Mouse (Mus musculus) Patski (cell line): ENCODE results near the gene Wscd2. TPM values are rescaled to one million over a fixed set of nuclear protein-coding genes. Genes with fewer than 3 reads are reported as not detected.

ENCODE experiments used
- ATAC-seq: fragments of 100-300 bp; one replicate; pipeline ENCODE4 v1.8.0; 2021
- CTCF ChIA-PET: fragments of 350-600 bp; sonication (Branson Sonifier 250); formaldehyde crosslinking; loops from one replicate; lab custom pipeline; 2022; ENCODE audit warnings: inconsistent platforms; lab: Charles Lee
- POLR2A ChIA-PET: fragments of 350-600 bp; sonication (Branson Sonifier 250); formaldehyde crosslinking; loops from one replicate; lab custom pipeline; 2022; ENCODE audit warnings: antibody characterized with exemption, inconsistent platforms; lab: Charles Lee
- DNase-seq: peaks from one replicate; pipeline ENCODE4 v3.0.0-alpha.2; 2011; ENCODE audit warnings: low read depth, low spot score
- H3K27me3 ChIP-seq: fragments of 371-371 bp; one replicate; pipeline ENCODE4 v1.5.1; 2021
- CTCF ChIP-seq: fragments of 100-300 bp; IDR thresholded peaks from one replicate; pipeline ENCODE4 v1.5.1; 2021
- in situ Hi-C: fragments of 300-500 bp; cut with MboI; formaldehyde crosslinking; loops from 3 replicates; pipeline ENCODE4 v1.11.1; 2018; ENCODE audit warnings: low pct_unique_long_range_greater_than_20kb, mixed read lengths
- polyA plus RNA-seq: library from polyadenylated mRNA; unstranded; gene quantifications from one replicate; pipeline ENCODE4 v1.2.3, GENCODE M21; 2021

Wscd2 gene
- polyA plus RNA-seq: 0.28 TPM

DNA sequence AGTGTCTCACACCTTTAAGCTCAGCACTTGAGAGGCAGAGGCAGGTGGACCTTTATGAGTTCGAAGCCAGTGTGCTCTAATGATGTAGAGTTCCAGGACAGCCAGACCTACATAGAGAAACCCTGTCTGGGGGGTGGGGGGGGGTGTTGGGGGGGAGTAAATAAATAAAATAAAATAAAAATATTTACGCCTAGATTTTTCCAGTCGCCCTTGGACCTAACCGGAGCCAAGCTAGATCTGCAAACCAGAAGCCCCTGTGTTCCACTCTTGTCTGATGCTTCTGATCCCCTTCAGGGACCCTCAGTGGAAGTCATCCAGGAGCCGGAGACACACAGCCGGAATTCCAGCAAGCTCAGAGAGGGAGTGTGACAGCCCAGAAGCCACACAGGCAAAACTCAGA is at the start of gene Wscd2:
TSS of gene Wscd2 (plus strand) at position 301 of the 400 bp plus-strand sequence.
- no peak for TF ChIP-seq CTCF
- ATAC-seq: no peak
- ChIA-PET POLR2A (no interaction called here), CTCF (no interaction called here)
- H3K27me3 ChIP-seq: no peaks in the 10 kb centered on the region
- in situ Hi-C loops: no loop called here
- no peak for DNase-seq

DNA sequence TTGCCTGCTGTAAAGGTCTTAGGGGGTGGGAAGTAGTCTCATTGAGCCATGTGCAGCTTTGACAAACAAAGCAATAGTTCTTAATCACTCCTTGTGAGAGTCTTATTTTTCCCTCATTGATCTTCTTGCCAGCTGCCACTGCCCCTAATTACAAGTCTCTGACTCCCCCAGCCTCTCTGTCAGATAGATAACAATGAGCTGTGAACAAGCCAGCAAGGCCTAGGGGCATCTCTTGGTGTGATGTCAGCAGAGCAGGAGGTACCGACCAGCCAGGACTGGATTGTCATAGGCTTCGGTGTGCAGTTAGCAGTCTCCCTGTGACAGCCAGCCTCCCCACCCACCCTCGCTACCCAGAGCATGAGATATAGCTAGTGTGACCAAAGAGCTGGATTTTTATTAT is 48.0 kb upstream of the Wscd2 start:
- no peak for TF ChIP-seq CTCF
- in situ Hi-C loops: no loop called here
- peaks cover 8% of the 10 kb centered on the region for H3K27me3 ChIP-seq
- no peak for ATAC-seq
- ChIA-PET CTCF (no interaction called here), POLR2A (no interaction called here)
- DNase-seq: no peak

DNA sequence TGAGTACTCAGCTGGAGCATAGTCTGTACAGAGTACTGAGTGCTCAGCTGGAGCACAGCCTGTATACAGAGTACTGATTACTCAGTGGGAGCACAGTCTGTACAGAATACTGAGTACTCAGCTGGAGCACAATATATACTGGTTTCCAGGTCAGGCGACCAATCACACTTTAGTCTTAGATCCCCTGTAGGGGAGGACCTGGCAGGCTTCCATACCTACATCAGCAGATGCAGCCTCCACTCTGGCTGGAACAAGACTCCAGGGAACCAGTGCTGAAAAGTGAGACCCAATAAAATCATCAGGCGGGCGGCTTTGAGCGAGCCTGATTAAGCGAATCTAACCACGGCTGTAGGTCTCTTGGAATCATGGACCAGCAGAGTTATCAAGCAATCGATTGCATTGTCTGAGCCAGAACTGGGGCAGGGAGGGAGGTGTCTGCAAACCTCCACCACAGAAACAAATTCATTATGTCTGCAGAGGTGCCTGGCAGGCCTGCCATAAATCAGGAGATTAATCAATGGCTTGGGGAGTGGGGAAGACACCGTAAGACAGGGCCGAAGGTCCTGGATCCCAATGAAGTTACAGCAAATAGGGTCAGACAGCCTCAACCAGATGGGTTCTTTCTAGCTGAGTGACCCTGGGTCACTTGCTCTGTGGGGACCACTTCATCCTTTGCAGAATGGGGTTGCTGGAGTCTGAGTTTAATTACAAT is 42.0 kb upstream of the Wscd2 start:
- CTCF ChIA-PET: no interaction called here
- in situ Hi-C loops: no loop called here
- DNase-seq: no peak
- POLR2A ChIA-PET: no interaction called here
- no peak for TF ChIP-seq CTCF
- H3K27me3 ChIP-seq: no peaks in the 10 kb centered on the region
- no peak for ATAC-seq

DNA sequence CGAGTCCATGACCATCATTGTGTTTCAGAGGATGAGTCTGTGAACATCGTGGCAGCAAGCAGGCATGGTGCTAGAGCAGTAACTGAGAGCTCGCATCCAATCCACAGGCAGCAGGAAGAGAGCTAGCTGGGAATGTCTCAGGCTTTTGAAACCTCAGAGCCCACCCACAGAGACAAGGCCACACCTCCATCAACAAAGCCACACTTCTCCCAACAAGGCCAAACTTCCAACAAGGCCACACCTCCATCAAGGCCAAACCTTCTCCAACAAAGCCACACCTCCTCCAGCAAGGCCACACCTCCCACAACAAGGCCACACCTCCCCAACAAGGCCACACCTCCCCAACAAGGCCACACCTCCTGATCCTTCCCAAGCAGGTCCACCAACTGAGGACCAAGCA is 40.8 kb upstream of the Wscd2 start:
- ATAC-seq (no peak), DNase-seq (no peak)
- in situ Hi-C loops: no loop called here
- ChIA-PET POLR2A (no interaction called here), CTCF (no interaction called here)
- no peak for TF ChIP-seq CTCF
- no peaks in the 10 kb centered on the region for H3K27me3 ChIP-seq

DNA sequence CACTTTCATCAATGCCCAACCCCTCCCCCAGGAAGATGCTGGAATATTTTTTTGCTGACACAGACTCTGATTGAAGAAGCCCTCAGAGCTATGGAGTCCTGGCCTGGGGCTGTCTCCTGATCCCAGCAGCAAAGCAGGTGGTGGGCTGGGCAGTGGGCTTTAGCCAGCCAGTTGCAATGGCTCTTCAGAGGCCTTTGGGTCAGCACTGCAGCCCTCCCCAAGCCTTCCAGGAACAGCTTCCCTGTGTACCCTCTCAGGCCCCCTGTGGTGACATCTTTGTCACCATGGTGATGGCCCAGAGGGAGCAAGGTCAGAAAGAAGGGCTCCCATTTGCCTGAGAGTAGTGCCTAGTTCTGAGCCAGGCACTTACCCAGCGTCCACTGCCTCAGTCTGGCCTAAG is 37.4 kb upstream of the Wscd2 start:
- TF ChIP-seq CTCF: no peak
- POLR2A ChIA-PET: no interaction called here
- CTCF ChIA-PET: no interaction called here

DNA sequence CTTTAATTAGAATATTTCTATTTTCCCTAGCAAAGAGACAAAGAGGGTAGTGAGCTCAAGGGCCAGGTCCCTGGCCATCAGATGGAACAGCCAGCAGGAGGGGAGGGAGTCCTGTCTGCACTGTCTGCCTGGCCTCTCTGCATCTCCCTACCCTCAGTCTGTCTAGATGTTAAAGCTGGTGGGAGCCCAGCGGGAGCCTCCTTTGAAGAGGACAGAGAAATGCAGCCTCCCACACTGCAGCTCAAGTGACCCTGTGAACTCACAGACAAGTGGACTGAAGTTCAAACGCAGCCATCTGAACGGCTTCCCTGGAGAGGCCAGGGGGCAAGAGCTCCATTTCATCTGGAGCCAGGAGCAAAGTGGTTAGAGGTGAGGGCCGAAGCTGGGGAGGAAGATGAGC is 36.8 kb upstream of the Wscd2 start:
- CTCF ChIA-PET: no interaction called here
- ATAC-seq: no peak
- in situ Hi-C loops: no loop called here
- H3K27me3 ChIP-seq: no peaks in the 10 kb centered on the region
- POLR2A ChIA-PET: no interaction called here
- no peak for TF ChIP-seq CTCF
- no peak for DNase-seq

More for the DNA sequence above, 37.4 kb upstream of the Wscd2 start:
- ATAC-seq (no peak), DNase-seq (no peak)
- in situ Hi-C loops: no loop called here
- H3K27me3 ChIP-seq: no peaks in the 10 kb centered on the region

DNA sequence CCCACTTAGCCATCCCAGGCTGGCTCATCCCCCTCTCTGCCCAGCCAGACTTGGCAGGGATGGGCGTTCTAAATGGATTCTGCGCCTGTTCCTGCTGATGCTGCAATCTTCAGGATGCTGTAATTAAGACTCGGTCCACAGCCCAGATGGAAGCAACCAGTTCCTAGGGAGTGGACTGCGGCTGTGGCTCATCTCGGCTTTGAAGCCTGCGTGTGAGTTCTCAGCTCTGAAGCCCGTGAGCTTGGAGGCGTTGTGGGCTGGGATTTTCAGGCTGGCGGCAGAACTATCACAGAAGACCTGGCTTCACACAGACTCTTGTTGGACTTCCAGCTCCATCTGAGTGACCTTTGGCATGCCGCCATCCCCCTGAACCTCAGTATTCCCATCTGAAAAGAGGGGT is 34.1 kb upstream of the Wscd2 start:
- ATAC-seq (no peak), DNase-seq (no peak)
- in situ Hi-C loops: no loop called here
- ChIA-PET POLR2A (no interaction called here), CTCF (no interaction called here)
- H3K27me3 ChIP-seq: peaks cover 9% of the 10 kb centered on the region
- no peak for TF ChIP-seq CTCF

DNA sequence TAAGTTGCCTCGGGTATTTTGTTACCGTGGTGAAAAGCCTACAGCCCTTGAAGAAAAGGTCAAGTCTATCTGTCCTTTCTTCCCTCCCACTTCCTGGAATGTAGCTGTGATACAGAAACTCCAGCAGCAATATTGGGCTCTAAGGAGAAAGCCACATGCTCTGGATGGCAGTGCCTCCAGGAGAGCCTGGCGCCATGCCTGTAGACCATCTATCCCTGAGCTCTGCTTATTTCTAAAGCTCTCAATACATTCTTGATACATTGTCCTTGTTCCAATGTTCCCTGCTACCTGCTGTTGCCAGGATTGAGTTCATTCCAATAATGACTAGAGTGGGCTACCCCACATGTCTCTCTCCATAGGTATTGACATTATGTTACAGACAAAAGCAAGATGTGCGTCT is 33.4 kb upstream of the Wscd2 start:
- H3K27me3 ChIP-seq: peaks cover 9% of the 10 kb centered on the region
- POLR2A ChIA-PET: no interaction called here
- in situ Hi-C loops: no loop called here
- ATAC-seq (no peak), DNase-seq (no peak)
- CTCF ChIA-PET: no interaction called here
- no peak for TF ChIP-seq CTCF

DNA sequence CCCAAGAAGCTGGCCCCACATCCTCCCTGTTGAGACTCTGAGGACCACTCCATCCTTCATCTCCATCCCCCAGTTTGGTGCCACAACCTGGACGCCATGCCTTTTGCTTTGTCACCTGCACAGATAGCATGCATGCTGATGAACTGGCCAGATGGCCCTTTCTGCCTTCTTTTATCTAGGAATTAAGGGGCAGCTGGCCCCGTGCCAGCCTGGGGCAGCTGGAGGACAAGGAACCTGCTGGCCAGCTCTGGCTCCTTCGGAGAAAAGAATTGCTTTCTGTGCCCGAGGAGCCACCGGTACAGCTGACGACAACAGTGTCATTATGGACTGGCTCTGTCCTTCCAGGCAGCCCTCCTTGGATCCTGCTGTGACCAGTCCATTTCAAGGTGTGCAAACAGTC is 32.9 kb upstream of the Wscd2 start:
- no peak for ATAC-seq
- in situ Hi-C loops: no loop called here
- H3K27me3 ChIP-seq: peaks cover 13% of the 10 kb centered on the region
- DNase-seq: no peak
- TF ChIP-seq CTCF: no peak
- POLR2A ChIA-PET: no interaction called here
- CTCF ChIA-PET: no interaction called here

DNA sequence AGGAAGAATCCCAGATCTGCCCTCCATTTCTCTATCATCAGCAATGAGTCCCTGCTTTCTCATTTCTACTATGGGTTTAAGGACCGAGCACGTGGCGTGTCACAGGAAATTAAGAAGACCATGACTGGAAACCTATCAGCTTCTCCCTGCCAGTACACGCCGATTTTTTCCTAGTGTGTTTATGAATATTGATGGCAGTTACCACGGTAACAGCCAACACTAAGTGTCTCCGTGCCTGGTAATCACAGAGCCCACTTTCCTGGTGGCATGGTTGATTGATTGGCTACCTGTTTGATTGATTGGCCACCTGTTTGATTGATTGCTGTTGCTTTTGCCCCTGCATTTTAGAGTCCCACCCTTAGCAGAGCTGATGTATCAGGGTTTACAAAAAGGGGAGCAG is 30.2 kb upstream of the Wscd2 start:
- ChIA-PET CTCF (interaction anchor here (1.2 kb wide), 1 partner anchor 12 kb away, joined by 4 read pairs; no protein-coding TSS in a partner anchor), POLR2A (no interaction called here)
- no peak for TF ChIP-seq CTCF
- ATAC-seq (no peak), DNase-seq (no peak)
- in situ Hi-C loops: loop anchor here (5.0 kb wide), 1 partner anchor 272 kb away; no protein-coding TSS in a partner anchor
- H3K27me3 ChIP-seq: peaks cover 13% of the 10 kb centered on the region

DNA sequence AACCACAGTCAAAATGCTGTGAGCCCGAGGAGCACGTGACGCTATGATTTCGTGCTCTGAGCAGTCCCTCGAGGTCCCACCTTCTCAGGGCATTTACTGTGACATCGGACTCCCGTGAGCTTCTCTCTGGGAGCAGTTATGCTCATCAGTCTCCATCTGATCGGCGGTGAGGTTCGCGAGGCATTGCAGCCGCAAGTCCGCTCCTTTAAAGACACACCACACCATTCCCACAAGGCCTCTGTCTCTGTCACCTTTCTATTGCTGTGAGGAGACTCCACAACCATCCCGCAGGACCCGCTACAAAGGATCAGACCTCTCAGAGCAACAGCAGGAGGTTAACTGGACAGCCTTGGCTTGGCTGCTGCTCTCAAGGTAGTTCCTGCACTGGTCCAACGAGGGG is 28.6 kb upstream of the Wscd2 start:
- no peak for ATAC-seq
- no peak for DNase-seq
- ChIA-PET CTCF (no interaction called here), POLR2A (interaction anchor here (0.5 kb wide), 1 partner anchor 9 kb away, joined by 4 read pairs; no protein-coding TSS in a partner anchor)
- in situ Hi-C loops: loop anchor here (5.0 kb wide), 1 partner anchor 271 kb away; no protein-coding TSS in a partner anchor
- H3K27me3 ChIP-seq: peaks cover 13% of the 10 kb centered on the region
- no peak for TF ChIP-seq CTCF
